Mouse (Mus musculus) intestine, postnatal 0 days (tissue): ENCODE results near the gene Gtf2h2. TPM values are rescaled to one million over a fixed set of nuclear protein-coding genes. Genes with fewer than 3 reads are reported as not detected.

Experiments
- ATAC-seq: fragments of 200-750 bp; cut with Nextera tagmentation; 2 replicates; pipeline ENCODE4 v1.8.0; 2017; ENCODE audit warnings: mild to moderate bottlenecking, moderate TSS enrichment, moderate library complexity
- H3K27ac ChIP-seq: fragments of 300-500 bp; sonication (generic); 2 replicates; pipeline ENCODE4 v1.5.1; 2014; ENCODE audit warnings: mild to moderate bottlenecking, low read depth, low read length, moderate library complexity
- H3K27me3 ChIP-seq: fragments of 300-500 bp; sonication (generic); replicated peaks from 2 replicates; pipeline ENCODE4 v1.6.1; 2014; ENCODE audit warnings: low read length, mixed read lengths; ENCODE audit not compliant: control insufficient read depth, insufficient read depth
- H3K36me3 ChIP-seq: fragments of 300-500 bp; sonication (generic); 2 replicates; pipeline ENCODE4 v1.6.1; 2014; ENCODE audit warnings: mild to moderate bottlenecking, moderate library complexity; ENCODE audit not compliant: control insufficient read depth, insufficient read depth
- H3K4me1 ChIP-seq: fragments of 300-500 bp; sonication (generic); replicated peaks from 2 replicates; pipeline ENCODE4 v1.6.1; 2014; ENCODE audit warnings: antibody characterized with exemption, low read length, mixed read lengths; ENCODE audit not compliant: control insufficient read depth, insufficient read depth
- H3K4me2 ChIP-seq: fragments of 300-500 bp; sonication (generic); replicated peaks from 2 replicates; pipeline ENCODE4 v1.6.1; 2014; ENCODE audit warnings: low read depth, mild to moderate bottlenecking, moderate library complexity
- H3K4me3 ChIP-seq: fragments of 300-500 bp; sonication (generic); 2 replicates; pipeline ENCODE4 v1.5.1; 2014; ENCODE audit warnings: low read depth, low read length
- H3K9ac ChIP-seq: fragments of 300-500 bp; sonication (generic); 2 replicates; pipeline ENCODE4 v1.6.1; 2014; ENCODE audit warnings: mild to moderate bottlenecking, low read depth, low read length
- H3K9me3 ChIP-seq: fragments of 300-500 bp; sonication (generic); 2 replicates; pipeline ENCODE4 v1.6.1; 2016; ENCODE audit warnings: mixed run types; ENCODE audit not compliant: control insufficient read depth
- CTCF ChIP-seq: sonication (generic); IDR thresholded peaks from 2 replicates; pipeline ENCODE4 v1.5.1; 2016; ENCODE audit warnings: low read depth, mild to moderate bottlenecking, control low read depth, antibody characterized with exemption, moderate library complexity
- WGBS: fragments of 180-500 bp; shearing (Covaris S2); extraction: QIAGEN DNeasy Blood & Tissue Kit; methylation state at CpG from one replicate; pipeline ENCODE4 v1.1.7; 2014; 5-methylcytosine and 5-hydroxymethylcytosine counted together
- polyA plus RNA-seq: library from polyadenylated mRNA; unstranded; fragments of >200 nt; fragmentation: Nextera tagmentation; extraction: Ambion mirVana; gene quantifications from 2 replicates; pipeline ENCODE4 v1.2.1, GENCODE M21; 2015

Gtf2h2 gene
- polyA plus RNA-seq, 1 experiment from 2014 or later = 33.4 TPM

DNA sequence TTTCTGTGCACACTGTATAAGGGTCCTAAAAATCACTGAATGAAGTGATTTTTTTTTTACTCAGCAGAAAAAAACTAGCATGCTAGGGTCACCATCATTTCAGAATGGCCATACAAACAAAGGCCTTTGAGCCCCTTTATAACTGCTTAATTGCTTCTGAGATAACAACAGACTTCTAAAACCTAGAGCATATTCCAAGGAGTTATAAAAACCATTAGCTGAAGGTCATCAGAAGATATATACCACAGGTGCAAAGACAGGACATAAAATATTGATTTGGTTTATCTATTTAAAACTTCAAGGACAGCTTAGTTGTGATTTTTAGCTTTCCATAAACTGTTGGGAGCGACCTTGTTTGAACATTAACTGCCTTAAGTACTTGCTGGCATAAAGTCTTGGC is 78.0 kb downstream of the Gtf2h2 start:
- Histone ChIP-seq H3K4me1 (no peaks in the 10 kb centered on the region), H3K9me3 (no peaks in the 10 kb centered on the region), H3K27ac (peak overlapping the region; percentile 60; the same call in 1 of the 2 replicates), H3K36me3 (peaks cover 10% of the 10 kb centered on the region; the same call in 1 of the 2 replicates), H3K27me3 (no peaks in the 10 kb centered on the region), H3K4me2 (no peak overlapping the region), H3K4me3 (no peak overlapping the region), H3K9ac (no peak overlapping the region)
- 23% methylated on average over 1 of the region's 1 CpGs for WGBS
- peak; percentile 82 for ATAC-seq
- TF ChIP-seq CTCF = no peak

Other genes with a start within 250 kb of the Gtf2h2 start
- gene Naip5, start 246.3 kb downstream of the Gtf2h2 start, polyA plus RNA-seq = 10.2 and 13.0 TPM in 2 replicates
- 14.8 and 18.5 TPM in 2 replicates for gene Naip6, start 174.9 kb downstream of the Gtf2h2 start, polyA plus RNA-seq
- 23.4 and 27.7 TPM in 2 replicates for gene Naip1, start 39.7 kb downstream of the Gtf2h2 start, polyA plus RNA-seq
- 44.5 and 49.4 TPM in 2 replicates for gene Ocln, start 60.1 kb upstream of the Gtf2h2 start, polyA plus RNA-seq
- 20.8 and 21.1 TPM in 2 replicates for gene Marveld2, start 124.4 kb upstream of the Gtf2h2 start, polyA plus RNA-seq
- 143 and 156 TPM in 2 replicates for gene Ak6, start 158.4 kb upstream of the Gtf2h2 start, polyA plus RNA-seq
- 10.3 and 11.1 TPM in 2 replicates for gene Rad17, start 158.5 kb upstream of the Gtf2h2 start, polyA plus RNA-seq
- 10.9 and 11.1 TPM in 2 replicates for gene Taf9, start 159.0 kb upstream of the Gtf2h2 start, polyA plus RNA-seq
- gene Ccdc125, start 177.1 kb upstream of the Gtf2h2 start, polyA plus RNA-seq = 3.2 and 4.1 TPM in 2 replicates
- 44.3 and 47.3 TPM in 2 replicates for gene Cdk7, start 238.4 kb upstream of the Gtf2h2 start, polyA plus RNA-seq